Mouse (Mus musculus): Measurements from ENCODE around the gene Ppp2r5c.

Ppp2r5c gene

GRCm38 (mm10) chr12:110610713-110611112, 163.8 kb downstream of the Ppp2r5c start:
- DNase-seq (ENCODE audit: low spot score in 2 of 2), result no peak

GRCm38 (mm10) chr12:110630056-110630455, 183.1 kb downstream of the Ppp2r5c start:
- no peak for DNase-seq (ENCODE audit: low spot score in 2 of 2)

Data from right cerebral cortex, adult 2 months (tissue).